In the genomic region with DNA sequence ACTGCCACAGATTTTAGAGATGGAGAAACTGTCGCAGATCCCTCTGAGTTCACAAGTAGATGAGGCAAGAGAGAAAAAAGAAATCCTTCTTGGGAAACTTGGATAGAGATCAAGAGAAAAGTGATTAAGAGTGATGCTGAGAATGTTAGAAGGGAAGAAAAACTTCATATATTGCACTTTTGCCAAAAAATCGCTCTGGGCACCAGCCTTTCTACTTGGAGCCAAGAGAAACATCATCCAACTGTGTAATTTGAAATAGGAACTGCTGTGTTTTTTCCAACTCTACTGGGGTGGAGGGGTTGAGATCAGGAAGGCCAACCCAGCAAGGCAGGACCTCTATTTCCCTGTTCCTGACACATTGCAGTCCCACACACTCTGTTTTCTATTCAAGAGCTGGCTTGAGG, we compare ENCODE assay signal across 11 mouse cellular contexts.
DNase-seq lines count a peak whose midpoint lies in the region; ATAC-seq and TF ChIP-seq lines count a peak whose summit lies in the region.
"Had no signal": no experiment of that assay in that cellular context is flagged by ENCODE, and none has a peak within 500 bp of the region (broad histone marks: within the 10 kb centered on the region; RNA-seq: fewer than 3 reads in every experiment).

No protein-coding gene starts in this region.

- H3K9ac ChIP-seq in hindbrain, embryonic 16.5 days (ENCODE audit: low read depth, low read length): no peak overlapping the region
- no peak overlapping the region for H3K9ac ChIP-seq in heart, embryonic 13.5 days
- H3K9ac ChIP-seq in lung, postnatal 0 days (replicated peaks; ENCODE audit: low read depth): no peak overlapping the region
- H3K9ac ChIP-seq in midbrain, embryonic 14.5 days (replicated peaks; ENCODE audit: low read length): no peak overlapping the region
- H3K9ac ChIP-seq: liver, embryonic 13.5 days had no signal

- H3K27ac ChIP-seq in hindbrain, embryonic 16.5 days (ENCODE audit: low read depth, low read length): no peak overlapping the region
- H3K27ac ChIP-seq in hindbrain, embryonic 10.5 days: no peak overlapping the region
- H3K27ac ChIP-seq in heart, embryonic 13.5 days (replicated peaks): peak overlapping the region; percentile 3; the same call in 1 of the 2 replicates
- H3K27ac ChIP-seq in lung, postnatal 0 days (ENCODE audit: low read length): peak overlapping the region; percentile 22; the same call in 1 of the 2 replicates
- no peak overlapping the region for H3K27ac ChIP-seq in midbrain, embryonic 14.5 days (replicated peaks; ENCODE audit: low read depth, low read length)
- H3K27ac ChIP-seq: layer of hippocampus, adult 2 months; liver, embryonic 13.5 days had no signal

- DNase-seq in adrenal gland, adult 2 months: peak; percentile 26
- DNase-seq in adrenal gland, postnatal 25 days: no peak
- no peak for DNase-seq in hindbrain, embryonic 10.5 days (ENCODE audit: low spot score)
- peak; percentile 92 for DNase-seq in lung, postnatal 0 days (ENCODE audit: low spot score)
- DNase-seq in left cerebral cortex, adult 8-10 months (ENCODE audit: low spot score in 2 of 2): no peak
- DNase-seq in midbrain, embryonic 14.5 days: no peak
- DNase-seq: cerebellum, postnatal 25 days; liver, embryonic 13.5 days had no signal

- peaks cover 3% of the 10 kb centered on the region; the same call in 1 of the 2 replicates for H3K4me1 ChIP-seq in hindbrain, embryonic 16.5 days (ENCODE audit: control insufficient read depth, insufficient read depth, low read depth, low read length)
- peaks cover 5% of the 10 kb centered on the region; the same call in 1 of the 2 replicates for H3K4me1 ChIP-seq in hindbrain, embryonic 10.5 days (replicated peaks)
- peaks cover 21% of the 10 kb centered on the region for H3K4me1 ChIP-seq in heart, embryonic 13.5 days
- no peaks in the 10 kb centered on the region for H3K4me1 ChIP-seq in lung, postnatal 0 days (ENCODE audit: insufficient read depth, low read depth, low read length)
- H3K4me1 ChIP-seq in midbrain, embryonic 14.5 days (ENCODE audit: control insufficient read depth, insufficient read depth, low read length): no peaks in the 10 kb centered on the region

- no peaks in the 10 kb centered on the region for H3K36me3 ChIP-seq in hindbrain, embryonic 16.5 days (ENCODE audit: control insufficient read depth, insufficient read depth, low read length)
- H3K36me3 ChIP-seq in hindbrain, embryonic 10.5 days: no peaks in the 10 kb centered on the region
- H3K36me3 ChIP-seq in heart, embryonic 13.5 days: no peaks in the 10 kb centered on the region
- H3K36me3 ChIP-seq in lung, postnatal 0 days (ENCODE audit: insufficient read depth, low read length): no peaks in the 10 kb centered on the region
- no peaks in the 10 kb centered on the region for H3K36me3 ChIP-seq in midbrain, embryonic 14.5 days (ENCODE audit: control insufficient read depth, insufficient read depth, low read length)
- H3K36me3 ChIP-seq: liver, embryonic 13.5 days had no signal

- TF ChIP-seq CTCF in lung, postnatal 0 days (IDR thresholded peaks at IDR 0.05): no peak

- no peaks in the 10 kb centered on the region for H3K27me3 ChIP-seq in hindbrain, embryonic 16.5 days (replicated peaks; ENCODE audit: control insufficient read depth, insufficient read depth, low read length)
- no peaks in the 10 kb centered on the region for H3K27me3 ChIP-seq in hindbrain, embryonic 10.5 days (ENCODE audit: insufficient read depth, poor library complexity, severe bottlenecking)
- no peaks in the 10 kb centered on the region for H3K27me3 ChIP-seq in heart, embryonic 13.5 days (replicated peaks)
- H3K27me3 ChIP-seq in lung, postnatal 0 days (replicated peaks; ENCODE audit: insufficient read depth, low read length): no peaks in the 10 kb centered on the region
- no peaks in the 10 kb centered on the region for H3K27me3 ChIP-seq in midbrain, embryonic 14.5 days (ENCODE audit: control insufficient read depth, insufficient read depth, low read length)
- H3K27me3 ChIP-seq: liver, embryonic 13.5 days had no signal

- TF ChIP-seq EP300 in lung, postnatal 0 days (IDR thresholded peaks at IDR 0.05): peak; percentile 54

- ATAC-seq in hindbrain, embryonic 16.5 days: peak; percentile 43; the same call in 1 of the 2 replicates
- ATAC-seq in heart, embryonic 13.5 days (ENCODE audit: extremely low read depth, insufficient number of reproducible peaks, low FRiP score, low TSS enrichment): no peak; the same call in 1 of the 2 replicates
- peak; percentile 57 for ATAC-seq in lung, postnatal 0 days
- ATAC-seq in midbrain, embryonic 14.5 days (ENCODE audit: low FRiP score, low TSS enrichment): no peak

- no peaks in the 10 kb centered on the region; the same call in 1 of the 2 replicates for H3K9me3 ChIP-seq in hindbrain, embryonic 16.5 days (ENCODE audit: control insufficient read depth, low read length)
- H3K9me3 ChIP-seq in hindbrain, embryonic 10.5 days: no peaks in the 10 kb centered on the region
- no peaks in the 10 kb centered on the region; the same call in 1 of the 2 replicates for H3K9me3 ChIP-seq in heart, embryonic 13.5 days
- no peaks in the 10 kb centered on the region for H3K9me3 ChIP-seq in lung, postnatal 0 days (ENCODE audit: low read length)
- H3K9me3 ChIP-seq in midbrain, embryonic 14.5 days (ENCODE audit: control insufficient read depth, low read length): no peaks in the 10 kb centered on the region
- H3K9me3 ChIP-seq: liver, embryonic 13.5 days had no signal

- H3K4me2 ChIP-seq in hindbrain, embryonic 16.5 days (ENCODE audit: low read length): no peak overlapping the region
- H3K4me2 ChIP-seq in heart, embryonic 13.5 days: no peak overlapping the region
- H3K4me2 ChIP-seq in lung, postnatal 0 days (replicated peaks; ENCODE audit: low read depth, low read length): no peak overlapping the region
- H3K4me2 ChIP-seq in midbrain, embryonic 14.5 days (ENCODE audit: low read length): no peak overlapping the region
- H3K4me2 ChIP-seq: liver, embryonic 13.5 days had no signal

- 77% methylated on average over 2 of the region's 2 CpGs for WGBS in hindbrain, embryonic 16.5 days
- WGBS in hindbrain, embryonic 10.5 days: 94% methylated on average over 2 of the region's 2 CpGs
- WGBS in heart, embryonic 13.5 days: 62% methylated on average over 2 of the region's 2 CpGs
- 60% methylated on average over 2 of the region's 2 CpGs for WGBS in lung, postnatal 0 days
- WGBS in midbrain, embryonic 14.5 days: 92% methylated on average over 2 of the region's 2 CpGs

- H3K4me3 ChIP-seq in hindbrain, embryonic 16.5 days (ENCODE audit: low read length): no peak overlapping the region
- H3K4me3 ChIP-seq in hindbrain, embryonic 10.5 days: no peak overlapping the region
- H3K4me3 ChIP-seq in heart, embryonic 13.5 days: no peak overlapping the region
- H3K4me3 ChIP-seq in lung, postnatal 0 days (ENCODE audit: low read depth, low read length): no peak overlapping the region
- no peak overlapping the region for H3K4me3 ChIP-seq in midbrain, embryonic 14.5 days (replicated peaks; ENCODE audit: low read depth, low read length)
- H3K4me3 ChIP-seq: layer of hippocampus, adult 2 months; liver, embryonic 13.5 days had no signal

Comparison
In these comparisons a context has a peak if more than half of its experiments do, and no peak if none do; other contexts are left out.
1. DNase-seq: peak in adrenal gland, adult 2 months (single experiment) and lung, postnatal 0 days (single experiment); none in adrenal gland, postnatal 25 days (single experiment), hindbrain, embryonic 10.5 days (single experiment), left cerebral cortex, adult 8-10 months (0 of 2) and midbrain, embryonic 14.5 days (single experiment).
2. ATAC-seq: peak in hindbrain, embryonic 16.5 days (single experiment) and lung, postnatal 0 days (single experiment); none in heart, embryonic 13.5 days (single experiment) and midbrain, embryonic 14.5 days (single experiment).
3. H3K27ac ChIP-seq: peak in heart, embryonic 13.5 days (single experiment) and lung, postnatal 0 days (single experiment); none in hindbrain, embryonic 16.5 days (single experiment), hindbrain, embryonic 10.5 days (single experiment) and midbrain, embryonic 14.5 days (single experiment).